Mouse (Mus musculus) neural tube, embryonic 15.5 days (tissue): ENCODE data around the gene Fhdc1. TPM values are rescaled to one million over a fixed set of nuclear protein-coding genes. Genes with fewer than 3 reads are reported as not detected.

Experiments
- ATAC-seq: fragments of 200-750 bp; cut with Nextera tagmentation; 2 replicates; pipeline ENCODE4 v1.8.0; 2017; ENCODE audit warnings: mild to moderate bottlenecking, moderate TSS enrichment, moderate library complexity; ENCODE audit not compliant: low FRiP score
- H3K27ac ChIP-seq: fragments of 300-500 bp; sonication (generic); replicated peaks from 2 replicates; pipeline ENCODE4 v1.5.1; 2015; ENCODE audit warnings: mild to moderate bottlenecking, inconsistent platforms
- H3K27me3 ChIP-seq: fragments of 300-500 bp; sonication (generic); replicated peaks from 2 replicates; pipeline ENCODE4 v1.6.1; 2015; ENCODE audit warnings: inconsistent platforms
- H3K36me3 ChIP-seq: fragments of 300-500 bp; sonication (generic); 2 replicates; pipeline ENCODE4 v1.6.1; 2015; ENCODE audit warnings: inconsistent platforms
- H3K4me1 ChIP-seq: fragments of 300-500 bp; sonication (generic); 2 replicates; pipeline ENCODE4 v1.6.1; 2015; ENCODE audit warnings: inconsistent platforms
- H3K4me2 ChIP-seq: fragments of 300-500 bp; sonication (generic); 2 replicates; pipeline ENCODE4 v1.6.1; 2015; ENCODE audit warnings: inconsistent platforms, mild to moderate bottlenecking, moderate library complexity
- H3K4me3 ChIP-seq: fragments of 300-500 bp; sonication (generic); replicated peaks from 2 replicates; pipeline ENCODE4 v1.5.1; 2015; ENCODE audit warnings: mild to moderate bottlenecking, inconsistent platforms
- H3K9ac ChIP-seq: fragments of 300-500 bp; sonication (generic); replicated peaks from 2 replicates; pipeline ENCODE4 v1.6.1; 2015; ENCODE audit warnings: mild to moderate bottlenecking, inconsistent platforms
- H3K9me3 ChIP-seq: fragments of 300-500 bp; sonication (generic); replicated peaks from 2 replicates; pipeline ENCODE4 v1.6.1; 2016; ENCODE audit warnings: inconsistent platforms
- WGBS: fragments of 180-500 bp; shearing (Covaris S2); methylation state at CpG from one replicate; pipeline ENCODE4 v1.1.7; 2015; ENCODE audit warnings: mixed read lengths; 5-methylcytosine and 5-hydroxymethylcytosine counted together
- polyA plus RNA-seq: library from polyadenylated mRNA; unstranded; fragments of >200 nt; fragmentation: Nextera tagmentation; extraction: Ambion mirVana; gene quantifications from 2 replicates; pipeline ENCODE4 v1.2.1, GENCODE M21; 2015

The Fhdc1 gene
- polyA plus RNA-seq, 1 experiment from 2014 or later: 7.0 TPM

DNA sequence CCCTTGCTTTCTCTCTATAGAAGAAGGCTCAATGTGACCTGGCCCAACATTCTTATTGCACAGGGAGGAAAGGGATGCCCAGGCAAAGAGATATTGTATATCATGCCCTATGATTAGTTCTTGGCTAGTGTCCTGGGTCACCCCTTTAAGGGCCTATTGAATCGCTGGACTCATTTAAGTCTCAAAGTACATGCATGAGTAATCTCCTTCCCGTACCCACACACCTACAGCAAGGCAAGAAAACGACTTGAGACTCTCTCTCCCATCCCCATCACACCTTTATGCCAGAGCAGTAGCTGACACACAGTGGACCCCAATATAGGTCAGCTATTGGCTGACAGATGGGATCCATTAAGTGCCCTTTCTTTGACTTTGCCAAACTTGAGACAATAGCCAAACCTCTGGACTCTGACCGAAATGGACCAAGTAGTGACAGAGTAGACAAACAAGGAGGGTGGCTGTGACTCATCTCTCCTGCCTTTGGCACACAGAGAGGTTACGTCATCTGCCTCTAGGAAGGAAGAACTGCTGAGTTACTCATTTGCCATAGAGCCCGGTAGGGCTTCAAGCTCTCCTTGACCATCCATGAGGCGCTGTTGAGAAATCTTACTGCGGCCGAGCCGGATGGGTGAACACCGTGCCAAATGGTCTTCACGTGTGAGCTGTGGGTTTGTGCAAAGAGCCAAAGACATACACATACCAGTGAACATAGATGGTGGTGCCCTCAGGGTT is 51.1 kb downstream of the Fhdc1 start:
- Histone ChIP-seq H3K9me3 (no peaks in the 10 kb centered on the region), H3K27me3 (no peaks in the 10 kb centered on the region), H3K27ac (no peak overlapping the region), H3K4me3 (no peak overlapping the region), H3K4me2 (no peak overlapping the region), H3K36me3 (no peaks in the 10 kb centered on the region), H3K9ac (no peak overlapping the region), H3K4me1 (peaks cover 14% of the 10 kb centered on the region; the same call in 1 of the 2 replicates)
- 90% methylated on average over 12 of the region's 12 CpGs for WGBS
- no peak for ATAC-seq

DNA sequence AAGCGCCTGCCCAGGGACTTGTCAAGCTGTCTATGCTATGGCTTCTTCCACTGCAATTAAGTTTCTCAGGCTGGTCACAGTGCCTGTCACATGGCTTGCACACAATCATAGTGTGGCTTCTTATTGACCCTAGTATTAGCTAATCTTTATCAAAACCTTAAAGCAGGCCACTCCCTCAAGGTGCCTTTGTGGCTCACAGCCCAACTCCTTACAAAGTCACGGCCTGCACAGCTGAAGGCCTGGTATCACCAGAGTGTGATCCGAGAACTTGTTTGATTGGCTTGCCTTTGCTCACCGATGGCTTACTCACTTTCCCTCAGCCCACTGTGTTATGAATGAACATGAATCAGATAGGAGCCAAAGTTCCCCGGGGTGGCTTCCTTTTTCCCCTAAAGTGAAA is 52.5 kb downstream of the Fhdc1 start:
- Histone ChIP-seq H3K9ac (no peak overlapping the region), H3K4me1 (peaks cover 10% of the 10 kb centered on the region; the same call in 1 of the 2 replicates), H3K36me3 (no peaks in the 10 kb centered on the region), H3K4me3 (no peak overlapping the region), H3K4me2 (no peak overlapping the region), H3K9me3 (no peaks in the 10 kb centered on the region), H3K27ac (no peak overlapping the region), H3K27me3 (no peaks in the 10 kb centered on the region)
- WGBS: 89% methylated on average over 5 of the region's 5 CpGs
- no peak for ATAC-seq

DNA sequence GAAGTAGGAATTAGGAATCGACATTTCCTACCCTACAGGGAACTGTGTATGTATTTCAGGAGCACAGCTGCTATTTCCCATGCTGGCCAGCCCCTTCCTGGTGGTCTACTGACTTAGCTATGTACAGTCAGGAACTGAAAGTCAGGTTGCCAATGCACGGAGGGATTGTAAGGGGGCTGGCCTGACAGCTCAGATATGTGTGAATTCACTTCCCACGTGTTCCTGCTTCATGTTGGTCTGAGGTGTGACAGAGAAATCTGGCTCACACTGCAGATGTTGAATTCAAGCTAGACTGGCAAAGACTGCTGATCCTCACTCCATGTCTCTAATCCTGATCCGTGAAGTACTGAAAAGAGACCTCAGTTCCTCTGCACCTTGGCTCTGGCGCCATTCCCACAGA is 57.9 kb downstream of the Fhdc1 start:
- Histone ChIP-seq H3K4me1 (no peaks in the 10 kb centered on the region), H3K9me3 (no peaks in the 10 kb centered on the region), H3K4me3 (no peak overlapping the region), H3K36me3 (no peaks in the 10 kb centered on the region), H3K27me3 (no peaks in the 10 kb centered on the region), H3K27ac (no peak overlapping the region), H3K4me2 (no peak overlapping the region), H3K9ac (no peak overlapping the region)
- WGBS: 77% methylated on average over 5 of the region's 5 CpGs
- ATAC-seq: no peak

DNA sequence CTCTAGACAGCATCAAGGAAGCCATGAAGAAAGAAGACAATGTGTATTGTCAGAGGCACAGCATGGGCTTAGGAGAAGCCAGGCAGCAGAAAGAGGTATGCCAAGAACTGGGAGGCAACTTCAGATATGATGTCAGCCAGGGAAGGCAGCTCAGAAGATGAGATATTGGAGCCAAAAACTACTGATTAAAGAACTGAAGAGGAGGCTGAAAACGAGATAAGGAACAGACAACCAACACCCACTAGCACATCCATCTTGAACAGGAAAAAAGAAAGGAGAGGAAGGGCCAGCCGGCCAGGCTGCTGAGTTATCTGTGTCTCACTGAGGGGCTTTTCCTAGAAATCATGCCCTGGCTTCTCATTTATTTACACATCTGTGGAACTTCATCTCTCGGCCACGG is 66.4 kb downstream of the Fhdc1 start:
- Histone ChIP-seq H3K27me3 (no peaks in the 10 kb centered on the region), H3K4me2 (no peak overlapping the region), H3K4me3 (no peak overlapping the region), H3K36me3 (no peaks in the 10 kb centered on the region), H3K9me3 (no peaks in the 10 kb centered on the region), H3K27ac (no peak overlapping the region), H3K4me1 (no peaks in the 10 kb centered on the region; the same call in 1 of the 2 replicates), H3K9ac (no peak overlapping the region)
- WGBS: 78% methylated on average over 4 of the region's 4 CpGs
- ATAC-seq: no peak

DNA sequence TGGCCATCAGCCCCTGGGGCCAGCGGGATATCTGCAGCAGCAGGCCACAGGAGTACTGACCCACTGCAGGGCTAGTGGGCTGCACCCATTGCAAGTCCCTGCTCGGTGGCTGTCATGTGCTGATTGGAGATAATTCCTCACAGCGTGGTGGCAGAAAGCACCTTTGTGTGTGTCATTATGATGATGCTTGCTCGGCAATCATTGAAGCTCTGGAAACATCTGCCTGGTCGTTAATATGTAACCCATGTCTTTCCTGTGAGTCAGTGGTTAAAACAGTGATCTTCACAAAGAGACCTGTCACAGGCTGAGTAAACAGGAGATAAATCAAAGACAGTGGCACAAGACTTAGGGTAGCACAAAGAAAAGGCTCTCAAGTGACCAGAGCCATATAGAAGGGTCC is 67.3 kb downstream of the Fhdc1 start:
- no peaks in the 10 kb centered on the region; the same call in 1 of the 2 replicates for H3K4me1 ChIP-seq
- no peak overlapping the region for H3K27ac ChIP-seq
- H3K9me3 ChIP-seq: no peaks in the 10 kb centered on the region
- 19% methylated on average over 5 of the region's 5 CpGs for WGBS
- no peak overlapping the region for H3K4me2 ChIP-seq
- no peak overlapping the region for H3K9ac ChIP-seq
- H3K36me3 ChIP-seq: no peaks in the 10 kb centered on the region
- H3K27me3 ChIP-seq: no peaks in the 10 kb centered on the region
- ATAC-seq: no peak
- no peak overlapping the region for H3K4me3 ChIP-seq

DNA sequence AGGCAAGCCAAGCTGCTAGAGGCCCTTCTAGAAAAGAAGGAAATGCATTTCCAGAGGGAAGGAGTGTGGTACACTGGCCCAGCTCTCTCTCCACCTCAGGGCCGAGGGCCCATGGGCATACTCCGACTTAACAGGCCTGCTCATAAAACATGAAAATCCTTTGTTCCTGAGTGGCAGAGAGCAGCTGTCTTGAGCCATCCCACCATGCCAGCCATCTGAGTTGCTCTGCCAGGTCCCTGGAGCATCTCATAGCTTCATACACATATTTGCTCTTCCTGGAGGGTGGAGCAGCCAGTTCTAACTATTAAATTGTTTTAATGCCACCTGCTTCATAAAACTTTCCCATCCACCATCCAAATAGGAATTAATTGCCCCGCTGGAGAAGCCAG is 70.8 kb downstream of the Fhdc1 start:
- Histone ChIP-seq H3K27ac (no peak overlapping the region), H3K9ac (no peak overlapping the region), H3K9me3 (no peaks in the 10 kb centered on the region), H3K4me3 (no peak overlapping the region), H3K4me2 (no peak overlapping the region), H3K27me3 (no peaks in the 10 kb centered on the region), H3K4me1 (peaks cover 3% of the 10 kb centered on the region), H3K36me3 (no peaks in the 10 kb centered on the region)
- no peak for ATAC-seq
- 62% methylated on average over 3 of the region's 3 CpGs for WGBS

DNA sequence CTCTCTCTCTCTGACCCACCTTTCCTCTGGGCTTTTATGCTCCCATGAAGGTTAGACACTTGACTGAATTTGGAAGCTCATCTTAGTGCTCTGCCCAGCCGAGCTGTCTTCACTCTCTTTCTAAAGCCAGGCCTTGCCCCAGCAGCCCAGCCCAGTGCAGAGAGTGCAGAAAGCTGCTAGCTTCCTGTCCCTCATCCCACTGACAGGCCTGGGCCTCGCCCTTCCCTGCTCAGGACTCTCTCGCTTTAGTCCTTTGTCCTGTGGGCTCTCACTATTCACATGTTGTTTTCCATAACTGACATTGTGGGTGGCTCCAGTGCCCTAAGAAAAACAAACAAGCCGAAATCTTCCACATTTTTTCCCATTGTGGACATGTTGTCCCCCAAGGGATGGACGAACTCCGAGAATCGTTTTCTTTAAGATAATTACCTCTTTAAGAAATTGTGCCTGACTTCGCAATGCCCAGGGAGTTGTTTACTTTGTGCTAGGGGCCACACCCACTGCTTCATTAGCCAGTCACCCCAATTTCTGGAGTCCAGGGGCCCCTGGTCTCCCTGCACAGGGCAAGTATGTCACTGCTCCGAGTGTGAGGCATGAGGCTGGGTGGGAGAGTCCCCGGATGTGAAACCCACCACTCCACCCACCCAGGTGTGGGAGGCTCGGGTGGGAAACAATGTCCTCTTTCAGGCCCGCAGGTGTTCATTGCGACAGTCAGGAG is 71.3 kb downstream of the Fhdc1 start:
- no peak overlapping the region for H3K4me3 ChIP-seq
- H3K4me2 ChIP-seq: no peak overlapping the region
- no peak overlapping the region for H3K27ac ChIP-seq
- no peak overlapping the region for H3K9ac ChIP-seq
- H3K9me3 ChIP-seq: no peaks in the 10 kb centered on the region
- H3K4me1 ChIP-seq: peaks cover 9% of the 10 kb centered on the region
- H3K27me3 ChIP-seq: no peaks in the 10 kb centered on the region
- no peaks in the 10 kb centered on the region for H3K36me3 ChIP-seq
- WGBS: 64% methylated on average over 13 of the region's 13 CpGs
- no peak for ATAC-seq

DNA sequence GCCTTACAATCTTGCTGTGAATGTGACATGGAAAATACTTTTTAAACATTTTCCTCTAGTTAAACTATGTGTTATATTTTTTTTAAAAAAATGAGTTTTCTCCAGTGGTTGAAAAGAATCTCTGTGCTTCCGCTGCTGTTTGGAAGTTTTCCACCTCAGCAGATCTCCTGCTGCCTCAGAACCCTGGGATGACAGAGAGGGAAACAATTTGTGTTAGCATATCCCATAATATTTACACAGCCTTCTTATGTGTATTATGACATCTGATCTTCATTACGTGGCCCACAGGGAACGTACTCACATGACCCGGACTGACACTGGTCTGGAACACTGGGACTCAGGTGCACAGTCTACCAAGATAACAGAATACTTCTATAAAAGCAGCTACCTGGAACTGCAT is 74.7 kb downstream of the Fhdc1 start:
- no peak overlapping the region for H3K4me2 ChIP-seq
- H3K9me3 ChIP-seq: no peaks in the 10 kb centered on the region
- H3K9ac ChIP-seq: no peak overlapping the region
- ATAC-seq: no peak
- H3K4me1 ChIP-seq: peaks cover 13% of the 10 kb centered on the region
- WGBS: 88% methylated on average over 4 of the region's 4 CpGs
- no peaks in the 10 kb centered on the region for H3K27me3 ChIP-seq
- no peak overlapping the region for H3K4me3 ChIP-seq
- H3K36me3 ChIP-seq: no peaks in the 10 kb centered on the region
- no peak overlapping the region for H3K27ac ChIP-seq

DNA sequence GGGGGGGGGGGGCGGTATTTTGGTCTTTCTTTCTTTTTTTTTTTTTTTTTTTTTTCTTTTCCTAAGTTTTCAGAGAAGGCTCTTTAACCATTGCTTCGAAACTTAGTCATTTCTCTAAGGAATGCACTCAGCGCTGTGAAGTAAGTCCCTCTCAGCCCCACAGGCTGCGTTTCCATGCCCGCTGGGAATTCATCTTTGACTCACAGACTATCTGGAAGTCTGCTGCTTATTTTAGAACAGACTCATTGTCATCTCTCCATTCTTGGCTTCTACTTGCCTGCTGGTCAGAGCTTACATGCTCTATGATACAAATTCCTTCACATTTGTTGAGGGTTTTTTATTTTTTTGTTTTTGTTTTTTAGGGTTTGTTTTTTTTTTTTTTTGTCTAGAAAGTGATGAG is 76.8 kb downstream of the Fhdc1 start:
- Histone ChIP-seq H3K4me2 (no peak overlapping the region), H3K36me3 (no peaks in the 10 kb centered on the region), H3K4me3 (no peak overlapping the region), H3K27ac (no peak overlapping the region), H3K4me1 (peaks cover 18% of the 10 kb centered on the region), H3K9me3 (no peaks in the 10 kb centered on the region), H3K9ac (no peak overlapping the region), H3K27me3 (no peaks in the 10 kb centered on the region)
- 42% methylated on average over 5 of the region's 5 CpGs for WGBS
- ATAC-seq: no peak

DNA sequence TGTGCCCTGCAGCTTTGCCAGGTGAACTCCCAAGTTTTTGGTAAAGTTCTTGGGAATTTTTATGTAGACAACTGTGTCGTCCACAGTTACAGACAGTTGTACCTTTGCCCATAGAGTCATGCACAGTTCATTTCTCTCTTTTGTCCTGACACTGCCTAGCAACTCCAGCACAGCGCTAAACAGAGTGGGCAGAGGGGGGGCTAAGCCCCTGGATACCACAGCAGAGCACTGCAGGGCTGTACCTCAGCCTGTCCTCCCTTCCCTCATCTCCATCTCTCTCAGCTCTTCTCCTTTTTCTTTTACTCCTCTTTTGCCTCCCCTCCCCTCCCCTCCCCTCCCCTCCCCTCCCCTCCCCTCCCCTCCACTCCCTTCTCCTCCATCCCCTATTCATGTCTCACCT is 77.5 kb downstream of the Fhdc1 start:
- Histone ChIP-seq H3K4me3 (no peak overlapping the region), H3K4me2 (no peak overlapping the region), H3K4me1 (peaks cover 24% of the 10 kb centered on the region), H3K27ac (no peak overlapping the region), H3K27me3 (no peaks in the 10 kb centered on the region), H3K36me3 (no peaks in the 10 kb centered on the region), H3K9me3 (no peaks in the 10 kb centered on the region), H3K9ac (no peak overlapping the region)
- WGBS: 20% methylated on average over 2 of the region's 2 CpGs
- peak; percentile 21; the same call in 1 of the 2 replicates for ATAC-seq

DNA sequence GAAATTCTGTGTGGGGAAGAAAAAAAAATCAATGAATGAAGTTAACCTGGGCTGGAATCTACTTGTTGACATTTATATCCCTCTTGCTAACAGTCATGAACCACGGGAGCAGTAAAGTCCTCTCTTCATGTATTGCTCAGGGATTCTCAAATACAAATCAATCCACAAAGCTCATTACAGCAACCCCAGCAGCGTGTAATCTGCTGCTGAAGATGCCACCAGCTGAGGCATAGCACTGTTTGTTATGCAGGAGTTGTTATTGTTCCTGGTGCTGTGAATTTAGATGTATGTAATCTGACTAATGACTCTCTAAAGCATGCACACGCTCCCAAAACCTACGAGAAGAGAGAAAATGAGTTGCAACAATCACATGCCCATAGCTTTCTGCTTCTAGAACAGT is 82.3 kb downstream of the Fhdc1 start:
- Histone ChIP-seq H3K9me3 (no peaks in the 10 kb centered on the region), H3K27me3 (no peaks in the 10 kb centered on the region), H3K4me1 (peaks cover 10% of the 10 kb centered on the region), H3K4me2 (no peak overlapping the region), H3K27ac (peak overlapping the region; percentile 54), H3K4me3 (no peak overlapping the region), H3K36me3 (no peaks in the 10 kb centered on the region), H3K9ac (no peak overlapping the region)
- 26% methylated on average over 4 of the region's 4 CpGs for WGBS
- ATAC-seq: peak; percentile 80

DNA sequence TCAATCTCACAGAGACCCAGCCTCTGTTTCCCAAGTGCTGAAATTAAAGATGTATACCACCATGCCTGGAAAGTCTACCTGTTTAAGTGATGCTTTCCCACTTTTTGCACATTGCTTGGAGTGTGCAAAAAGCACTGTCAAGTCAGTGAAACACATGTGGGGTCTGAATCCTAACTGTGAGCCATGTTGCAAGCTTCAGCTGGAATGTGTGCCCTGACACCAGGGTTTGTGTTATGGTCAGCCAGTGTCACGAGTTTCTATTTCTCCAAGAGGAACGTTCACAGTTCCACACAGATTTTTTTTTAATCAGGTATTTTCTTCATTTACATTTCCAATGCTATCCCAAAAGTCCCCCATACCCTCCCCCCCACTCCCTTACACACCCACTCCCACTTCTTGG is 84.0 kb downstream of the Fhdc1 start:
- H3K4me3 ChIP-seq: no peak overlapping the region
- no peaks in the 10 kb centered on the region for H3K36me3 ChIP-seq
- peaks cover 10% of the 10 kb centered on the region for H3K4me1 ChIP-seq
- no peak for ATAC-seq
- no peak overlapping the region for H3K9ac ChIP-seq
- 97% methylated on average over 2 of the region's 2 CpGs for WGBS
- no peaks in the 10 kb centered on the region for H3K27me3 ChIP-seq
- H3K9me3 ChIP-seq: no peaks in the 10 kb centered on the region
- H3K4me2 ChIP-seq: no peak overlapping the region
- H3K27ac ChIP-seq: no peak overlapping the region
